Mouse (Mus musculus) heart, adult 9 months (tissue): ENCODE measurements around the gene Cpne7.
A peak's percentile ranks its signal among the peaks of the same experiment; 100 is the strongest.
"Not testable (repeated sequence)": the region's sequence is repeated elsewhere in the genome, so short reads cannot be mapped to it uniquely, and the experiment has no call there.

Experiments
- DNase-seq, 2 experiments: peaks; one replicate each; pipeline ENCODE4 v3.0.0; 2022; ENCODE audit warnings: low spot score in 2 of 2

Gene Cpne7

DNA sequence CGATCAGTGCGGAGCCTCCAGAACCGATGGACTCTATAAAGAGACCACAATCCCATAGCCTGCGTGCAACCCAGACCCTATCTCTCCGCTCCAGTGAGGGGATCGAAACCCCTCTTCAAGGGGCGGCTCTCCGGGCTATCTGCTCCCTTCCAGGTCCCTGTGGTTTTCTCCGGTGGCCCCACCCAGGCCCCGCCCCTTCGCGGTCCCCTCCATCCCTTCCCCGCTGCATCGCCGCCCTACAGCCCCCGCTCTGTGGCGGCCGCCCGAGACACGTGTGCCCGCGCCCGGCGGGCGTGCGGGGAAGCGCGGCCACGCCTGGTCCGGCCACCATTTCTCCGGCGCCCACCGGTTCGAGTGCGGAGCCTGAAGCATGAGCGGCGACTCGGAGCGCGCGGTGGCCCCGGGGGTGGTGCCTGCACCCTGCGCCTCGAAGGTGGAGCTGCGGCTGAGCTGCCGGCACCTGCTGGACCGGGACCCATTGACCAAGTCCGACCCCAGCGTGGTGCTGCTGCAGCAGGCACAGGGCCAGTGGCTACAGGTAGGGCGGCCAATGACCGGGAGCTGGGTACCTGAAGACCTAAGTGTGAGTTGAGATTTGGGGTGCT lies at the start of gene Cpne7:
TSS of gene Cpne7 (plus strand) at position 248 of the 605 bp plus-strand sequence.
- DNase-seq: no peak

DNA sequence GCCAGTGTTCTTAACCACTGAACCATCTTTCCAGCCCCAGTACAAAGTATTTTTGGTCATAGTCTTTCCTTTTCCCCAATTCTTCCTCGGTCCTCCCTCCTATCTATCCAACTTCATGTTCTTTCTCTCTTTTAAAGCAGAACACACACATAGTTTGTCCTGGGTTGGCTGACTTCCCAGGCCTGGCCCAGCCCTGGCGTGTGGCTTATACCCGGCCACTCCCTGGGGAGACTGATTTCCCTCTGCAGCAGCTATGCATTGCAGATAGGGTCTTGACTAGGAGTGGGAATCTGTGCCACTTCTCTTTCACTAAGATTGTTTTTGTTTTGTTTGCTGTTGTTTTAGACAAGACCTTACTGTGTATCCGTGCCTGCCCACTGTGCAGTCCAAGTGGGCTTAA lies 46.0 kb upstream of the Cpne7 start:
- peak in 1 of 2 experiments; percentile 6 for DNase-seq

DNA sequence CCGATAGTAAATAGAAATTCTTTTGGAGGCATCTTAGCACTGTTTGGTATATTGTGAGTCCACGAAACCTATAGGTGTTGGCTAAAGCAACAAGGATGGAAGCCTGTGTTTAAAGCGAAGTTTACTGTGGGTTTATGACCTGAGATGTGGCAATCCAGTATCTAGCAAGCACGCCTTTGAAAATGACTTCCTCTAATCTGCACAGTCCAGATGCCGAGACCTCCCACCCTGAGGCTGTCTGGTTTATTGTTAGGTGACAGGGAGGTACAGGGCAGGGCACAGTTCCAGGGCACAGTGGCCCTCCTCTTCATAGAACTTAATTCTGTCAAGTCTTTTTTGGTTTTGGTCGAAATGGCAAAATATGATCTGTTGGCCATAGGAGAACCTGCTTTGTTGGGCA lies 40.0 kb upstream of the Cpne7 start:
- no peak for DNase-seq

DNA sequence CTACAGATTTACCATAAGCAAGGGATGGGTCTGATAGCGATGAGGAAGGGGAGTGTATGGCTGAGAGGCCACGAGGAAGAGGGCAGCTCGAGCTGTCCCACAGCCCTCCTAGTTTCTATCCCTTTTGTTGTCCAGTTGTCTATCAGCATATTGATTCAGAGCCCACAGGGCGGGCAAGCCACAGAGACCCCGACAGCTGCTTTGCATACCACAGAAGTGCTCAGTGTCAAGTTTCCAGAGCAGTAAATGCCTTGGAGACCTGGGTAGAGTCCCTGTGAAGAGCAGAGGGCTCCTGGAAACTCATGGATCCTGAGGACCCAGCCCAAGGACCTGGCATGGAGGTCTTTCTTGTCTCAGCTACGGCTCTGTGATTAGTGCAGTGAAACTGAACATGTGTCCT lies 34.2 kb upstream of the Cpne7 start:
- no peak for DNase-seq

DNA sequence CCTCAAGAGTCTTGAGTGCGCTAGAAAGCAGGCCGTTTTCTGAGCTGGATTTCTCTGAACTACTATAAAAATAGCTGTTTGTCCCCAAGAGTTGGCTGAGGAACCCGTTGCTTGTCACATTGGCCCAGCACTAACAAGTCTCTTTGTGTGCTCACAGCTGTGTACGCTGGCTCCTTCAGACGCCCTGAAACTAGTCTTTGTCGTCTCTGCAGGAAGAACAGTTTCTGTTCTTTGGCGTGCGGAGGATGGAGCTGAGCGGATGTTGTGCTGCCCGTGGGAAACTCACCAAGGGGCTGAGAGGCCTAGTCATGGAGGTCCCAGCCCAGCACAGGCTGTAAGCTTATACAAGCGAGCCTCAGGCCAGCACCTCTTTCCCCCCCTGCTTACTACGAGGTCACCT lies 33.6 kb upstream of the Cpne7 start:
- DNase-seq: no peak

DNA sequence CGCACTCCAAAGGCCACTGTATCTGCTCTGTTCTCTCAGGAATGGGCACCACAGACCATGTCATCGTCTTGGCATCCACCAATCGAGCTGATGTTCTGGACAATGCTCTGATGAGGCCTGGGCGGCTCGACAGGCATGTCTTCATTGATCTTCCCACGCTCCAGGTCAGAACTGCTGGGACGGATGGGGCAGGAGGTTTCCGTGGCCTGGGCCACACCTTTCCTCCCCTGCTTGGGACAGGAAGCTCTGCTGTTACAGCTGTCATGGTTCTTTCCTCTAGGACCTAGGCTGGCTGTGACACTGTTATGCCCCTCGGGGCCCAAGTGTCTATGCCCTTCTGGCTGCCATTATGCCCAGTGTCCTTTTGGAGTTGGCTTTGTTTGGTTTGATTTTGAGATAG lies 29.9 kb upstream of the Cpne7 start:
- DNase-seq: no peak

DNA sequence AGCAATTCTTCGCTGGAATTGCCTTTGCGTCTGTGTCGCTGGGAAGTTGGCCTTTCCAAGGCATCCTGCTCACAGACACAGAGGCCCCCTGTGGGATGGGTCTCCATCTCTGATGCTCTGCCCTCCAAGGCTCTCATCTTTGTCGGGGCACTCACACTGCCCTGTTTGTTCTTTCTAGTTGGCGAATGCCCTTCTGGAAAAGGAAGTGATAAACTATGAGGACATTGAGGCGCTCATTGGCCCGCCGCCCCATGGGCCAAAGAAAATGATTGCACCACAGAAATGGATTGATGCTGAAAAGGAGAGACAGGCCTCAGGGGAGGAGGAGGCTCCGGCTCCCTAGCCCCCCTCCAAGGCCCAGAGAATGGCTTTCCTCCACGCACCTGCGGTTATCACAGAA lies 20.0 kb upstream of the Cpne7 start:
- no peak for DNase-seq

DNA sequence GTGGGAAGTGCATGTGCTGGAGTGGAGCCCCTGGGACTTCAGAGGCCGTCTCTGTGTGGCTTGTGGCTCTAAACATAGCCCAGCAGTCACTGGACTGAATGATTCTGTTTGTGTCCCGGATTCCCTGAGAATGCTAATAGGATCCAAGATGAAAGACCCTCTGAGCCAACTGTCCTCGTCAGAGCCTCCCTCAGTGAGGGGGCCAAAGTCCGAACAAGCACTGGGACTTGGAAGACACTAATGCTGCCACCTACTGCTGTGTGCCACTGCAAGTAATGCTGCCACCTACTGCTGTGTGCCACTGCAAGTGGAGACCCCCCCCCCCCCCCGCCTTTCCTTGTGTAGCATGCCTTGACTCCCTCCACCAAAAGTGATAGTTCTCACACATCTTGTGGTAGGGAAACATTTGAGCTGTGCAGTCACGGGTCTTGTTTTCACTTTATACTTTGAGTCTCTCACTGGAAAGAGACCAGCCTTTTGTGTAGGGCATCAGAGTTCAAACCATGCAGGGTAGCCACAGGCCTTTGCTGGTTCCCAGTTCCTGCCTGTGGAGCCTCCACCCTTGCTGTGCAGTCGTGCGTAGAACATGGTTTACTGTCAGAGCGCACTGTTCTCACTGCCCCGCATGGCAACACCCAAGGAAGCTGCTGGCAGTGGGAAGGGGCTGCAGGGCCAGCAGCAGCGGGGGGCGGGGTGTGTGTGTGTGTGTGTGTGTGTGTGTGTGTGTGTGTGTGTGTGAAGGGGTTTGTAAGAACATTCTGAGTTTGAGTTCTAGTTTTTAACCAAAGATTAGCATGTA lies 19.2 kb upstream of the Cpne7 start:
- no peak for DNase-seq

DNA sequence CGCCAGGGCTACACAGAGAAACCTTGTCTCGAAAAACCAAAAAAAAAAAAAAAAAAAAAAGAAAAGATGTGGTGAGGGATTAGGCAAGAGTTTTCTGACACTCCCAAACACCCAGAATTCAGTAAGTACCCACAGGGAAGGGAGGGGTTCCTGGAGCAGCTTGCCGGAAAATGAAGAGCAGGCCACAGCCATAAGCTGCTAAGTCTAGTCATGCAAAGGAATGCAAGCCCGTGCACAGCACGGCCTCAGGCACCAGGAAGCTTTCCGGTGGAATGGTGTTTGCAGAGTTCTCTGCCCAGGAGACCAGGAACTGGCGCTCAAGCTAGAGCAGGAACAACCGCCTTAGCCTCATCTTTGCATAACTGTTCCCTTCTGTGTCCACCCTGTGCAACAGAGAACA lies 16.9 kb upstream of the Cpne7 start:
- DNase-seq: no peak

DNA sequence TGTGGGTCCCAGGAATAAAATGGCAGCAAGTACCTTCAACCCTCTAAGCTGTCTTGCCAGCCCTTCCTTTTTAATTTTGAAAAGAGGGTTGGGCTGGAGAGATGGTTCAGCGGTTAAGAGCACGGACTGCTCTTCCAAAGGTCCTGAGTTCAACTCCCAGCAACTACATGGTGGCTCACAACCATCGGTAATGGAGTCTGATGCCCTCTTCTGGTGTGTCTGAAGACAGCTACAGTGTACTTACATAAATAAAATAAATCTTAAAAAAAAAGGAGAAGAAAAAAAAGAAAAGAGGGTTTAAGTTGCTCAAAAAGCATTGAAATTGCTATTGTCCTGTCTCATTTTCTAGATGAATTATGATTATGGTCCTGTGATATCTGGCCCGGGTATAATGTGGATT lies 15.9 kb upstream of the Cpne7 start:
- DNase-seq: no peak

DNA sequence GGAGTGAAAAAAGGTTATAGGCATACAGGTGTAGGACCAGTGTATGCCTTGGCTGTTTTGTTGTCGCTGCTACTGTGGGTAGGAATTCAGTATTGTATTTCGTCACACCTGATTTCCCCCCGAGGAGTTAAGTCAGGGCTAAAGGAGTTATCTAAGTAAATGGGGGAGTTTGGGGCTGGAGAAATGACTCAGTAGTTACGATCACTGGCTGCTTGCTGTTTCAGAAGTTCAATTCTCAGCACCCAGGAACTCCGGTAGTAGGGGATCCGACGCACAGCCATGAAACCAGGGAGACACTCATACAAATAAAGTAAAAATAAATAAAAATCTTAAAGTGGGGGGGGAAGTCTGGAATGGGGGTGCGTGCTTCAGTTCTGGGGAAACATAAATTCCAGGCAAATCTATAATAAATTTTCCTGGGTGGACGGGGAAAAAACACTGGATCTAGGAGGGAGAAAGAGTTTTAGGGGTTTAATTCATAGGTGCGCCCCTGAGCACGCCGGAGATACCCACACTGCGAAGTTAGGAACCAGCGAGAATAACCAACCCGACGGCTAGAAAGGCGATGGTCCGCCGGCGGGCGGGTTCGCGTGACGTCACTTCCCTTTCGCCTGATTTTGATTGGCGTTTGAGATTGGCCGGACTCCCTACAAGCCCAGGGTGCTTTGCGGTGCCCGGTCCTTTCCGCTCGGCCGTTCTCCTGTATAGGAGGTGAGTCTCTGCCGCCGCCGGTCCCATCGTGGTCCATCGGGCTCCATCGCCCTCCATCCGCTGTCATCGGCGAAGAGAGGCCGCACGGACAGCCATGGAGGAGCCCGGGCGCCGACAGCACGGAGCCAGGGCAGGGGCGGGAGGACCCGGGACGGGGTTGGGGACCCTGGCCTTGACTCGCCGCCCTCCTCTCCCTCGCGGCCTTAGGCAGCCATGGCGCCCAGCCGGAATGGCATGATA lies 15.2 kb upstream of the Cpne7 start, which contains the start of gene Rpl13:
TSS of gene Rpl13 (plus strand) at position 616 of the 951 bp plus-strand sequence.
- DNase-seq: peak; percentile 97

DNA sequence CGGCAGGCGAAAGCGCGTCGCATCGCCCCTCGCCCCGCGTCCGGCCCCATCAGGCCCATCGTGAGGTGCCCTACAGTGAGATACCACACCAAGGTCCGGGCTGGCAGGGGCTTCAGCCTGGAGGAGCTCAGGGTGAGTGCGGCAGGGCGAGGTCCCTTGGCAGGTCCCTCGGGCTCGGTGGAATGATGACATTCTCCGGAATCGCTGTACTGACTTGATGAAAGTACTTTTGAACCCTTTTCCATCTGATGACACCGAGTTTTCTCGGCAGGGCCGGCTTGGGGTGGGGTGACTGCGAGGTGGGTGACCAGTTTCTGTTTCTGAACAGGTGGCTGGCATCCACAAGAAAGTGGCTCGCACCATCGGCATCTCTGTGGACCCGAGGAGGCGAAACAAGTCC lies 14.3 kb upstream of the Cpne7 start:
- DNase-seq: not testable (repeated sequence)

DNA sequence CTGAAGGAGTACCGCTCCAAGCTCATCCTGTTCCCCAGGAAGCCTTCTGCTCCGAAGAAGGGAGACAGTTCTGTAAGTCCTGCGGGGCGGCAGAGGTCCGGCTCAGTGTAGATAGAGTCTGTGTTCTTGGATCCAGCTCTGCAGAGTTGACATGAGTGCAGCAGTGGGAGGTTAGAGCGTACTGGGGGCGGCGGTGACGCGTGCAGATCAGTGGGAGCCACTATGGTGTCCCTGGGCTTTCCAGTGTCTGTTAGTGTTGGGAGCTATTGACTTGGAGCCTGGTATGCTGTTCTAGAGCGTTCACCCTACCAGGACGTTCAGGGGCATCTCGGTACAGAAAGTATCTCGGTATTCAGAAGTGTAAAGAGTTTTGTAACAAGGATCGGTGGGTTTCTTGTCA lies 13.9 kb upstream of the Cpne7 start:
- no peak for DNase-seq

DNA sequence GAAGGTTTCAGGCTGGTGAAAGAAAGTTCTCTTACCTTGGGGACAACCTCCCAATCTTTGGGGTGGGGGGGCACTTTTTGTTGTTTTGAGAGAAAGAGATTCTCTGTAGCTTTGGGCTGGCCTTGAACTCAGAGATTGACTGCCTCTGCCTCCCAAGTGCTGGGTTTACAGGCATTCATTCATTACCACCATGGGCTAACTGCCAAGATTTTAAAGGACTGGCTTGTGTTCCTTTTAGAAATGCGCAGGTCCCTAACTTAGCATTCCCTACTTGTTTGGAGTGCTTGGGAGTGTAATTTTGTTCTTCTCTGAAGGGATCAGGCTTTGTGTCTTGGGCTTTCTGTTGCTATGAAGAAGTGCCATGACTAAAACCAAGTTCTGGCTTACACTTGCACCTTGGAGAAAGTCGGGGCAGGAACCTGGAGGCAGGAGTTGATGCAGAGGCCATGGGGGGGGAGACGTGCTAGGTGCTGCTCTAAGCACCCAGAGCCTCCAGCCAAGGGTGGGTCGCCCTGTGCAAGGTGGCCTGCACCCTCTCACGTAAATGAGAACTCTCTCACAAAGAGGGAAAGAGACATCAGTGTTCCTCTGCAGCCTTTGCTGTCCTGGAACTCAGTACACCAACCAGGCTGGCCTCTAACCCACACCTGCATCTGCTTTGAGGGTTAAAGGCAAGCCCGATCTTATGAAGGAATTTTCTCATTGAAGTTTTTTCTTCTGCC lies 13.0 kb upstream of the Cpne7 start:
- no peak for DNase-seq

DNA sequence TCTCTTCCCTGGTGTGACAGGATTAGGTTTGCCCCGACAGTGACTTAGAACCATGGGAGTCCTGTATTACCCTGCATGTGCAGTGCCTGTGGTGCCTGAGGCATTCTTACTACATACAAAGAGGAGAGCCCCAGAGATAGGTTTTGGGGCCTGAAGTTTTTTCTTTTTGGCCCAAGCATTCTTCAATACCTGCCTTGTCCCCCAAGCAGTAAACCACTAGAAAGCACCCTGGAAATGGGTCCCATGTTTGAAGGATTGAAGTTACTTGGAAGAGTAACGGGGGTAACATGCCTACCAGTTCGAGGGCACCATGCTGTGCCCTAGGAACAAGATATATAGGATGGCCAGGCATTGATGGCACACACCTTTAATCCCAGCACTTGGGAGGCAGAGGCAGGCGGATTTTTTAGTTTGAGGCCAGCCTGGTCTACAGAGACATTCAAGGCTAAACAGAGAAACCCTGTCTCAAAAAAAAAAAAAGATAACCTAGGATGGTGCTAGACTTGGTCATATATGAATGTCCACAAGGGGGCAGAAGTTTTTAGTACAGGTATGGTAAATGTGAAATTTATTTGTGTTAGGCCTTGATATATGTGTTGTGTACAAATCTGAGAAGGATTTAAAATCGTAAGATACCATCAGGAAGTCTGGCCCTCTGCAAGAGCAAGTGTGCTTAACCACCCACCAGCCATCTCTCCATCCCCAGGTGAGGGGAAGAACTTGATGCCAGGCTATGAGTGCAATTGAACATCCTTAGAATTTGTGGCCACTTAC lies 11.4 kb upstream of the Cpne7 start:
- peak in 1 of 2 experiments; percentile 26 for DNase-seq

DNA sequence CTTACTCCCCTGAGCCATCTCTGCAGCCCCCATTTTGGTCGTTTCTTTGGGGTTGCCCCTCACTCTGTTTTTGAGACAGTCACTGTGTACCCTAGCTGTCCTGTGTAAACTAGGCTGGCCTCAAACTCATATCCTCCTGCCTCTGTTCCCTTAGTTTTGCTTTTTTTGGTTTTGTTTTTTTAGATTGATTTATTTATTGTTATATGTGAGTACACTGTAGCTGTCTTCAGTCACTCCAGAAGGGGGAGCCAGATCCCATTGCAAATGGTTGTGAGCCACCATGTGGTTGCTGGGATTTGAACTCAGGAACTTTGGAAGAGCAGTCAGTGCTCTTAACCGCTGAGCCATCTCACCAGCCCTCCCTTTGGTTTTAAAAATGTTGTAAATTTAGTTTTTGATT lies 10.6 kb upstream of the Cpne7 start:
- DNase-seq: no peak

DNA sequence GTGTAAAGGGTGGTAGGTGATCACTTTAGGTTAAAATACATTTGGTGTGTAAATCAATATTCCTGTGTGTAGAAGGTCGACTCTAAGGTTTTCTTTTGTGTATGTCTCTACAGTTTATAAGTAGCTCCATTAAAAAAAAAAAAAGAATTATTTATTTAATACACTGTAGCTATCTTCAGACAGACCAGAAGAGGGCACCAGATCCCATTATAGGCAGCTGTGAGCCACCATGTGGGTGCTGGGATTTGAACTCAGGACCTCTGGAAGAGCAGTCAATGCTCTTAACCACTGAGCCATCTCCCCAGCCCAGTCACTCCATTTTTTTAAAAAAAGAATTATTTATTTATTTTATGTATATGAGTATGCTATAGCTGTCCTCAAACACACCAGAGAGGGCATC lies 9.2 kb upstream of the Cpne7 start:
- DNase-seq: no peak

DNA sequence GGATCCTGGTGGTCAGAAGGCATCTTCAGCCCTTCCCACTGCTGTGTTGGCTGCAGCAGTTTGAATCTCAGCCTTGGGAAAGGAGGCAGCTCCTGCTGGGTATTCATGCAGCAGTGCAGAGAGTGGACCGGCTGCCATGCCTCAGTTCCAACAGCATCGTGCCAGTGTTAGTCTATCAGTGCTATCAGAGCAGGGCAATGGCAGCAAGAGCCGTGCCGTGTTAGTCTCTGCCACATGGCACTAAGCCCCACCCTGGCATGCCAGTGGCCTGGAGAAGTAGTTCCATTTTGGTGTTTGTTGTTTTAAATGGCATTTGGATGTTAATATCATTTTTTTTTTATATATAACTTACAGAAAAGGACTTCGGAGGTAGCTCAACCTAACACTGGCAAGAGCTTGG lies 8.2 kb upstream of the Cpne7 start:
- DNase-seq: no peak

DNA sequence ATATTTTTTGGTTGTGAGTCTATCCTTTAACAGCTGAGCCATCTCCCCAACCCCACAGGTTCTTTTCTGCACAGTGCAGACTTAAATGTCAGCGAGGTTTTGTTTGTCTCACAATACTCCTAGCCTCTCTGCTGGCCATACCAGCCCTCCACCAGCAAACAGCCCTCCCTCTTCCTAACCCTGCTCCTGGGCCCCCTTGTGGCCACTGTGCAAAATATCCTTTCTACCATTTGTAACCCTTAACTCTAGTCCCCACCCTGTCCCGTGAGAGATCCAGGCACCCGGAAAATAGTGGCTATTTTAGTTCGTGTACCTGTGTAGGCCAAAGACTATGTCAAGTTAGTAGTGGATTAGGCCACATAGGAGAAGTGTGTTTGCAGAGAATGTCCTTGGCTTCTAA lies 6.5 kb upstream of the Cpne7 start:
- DNase-seq: no peak

DNA sequence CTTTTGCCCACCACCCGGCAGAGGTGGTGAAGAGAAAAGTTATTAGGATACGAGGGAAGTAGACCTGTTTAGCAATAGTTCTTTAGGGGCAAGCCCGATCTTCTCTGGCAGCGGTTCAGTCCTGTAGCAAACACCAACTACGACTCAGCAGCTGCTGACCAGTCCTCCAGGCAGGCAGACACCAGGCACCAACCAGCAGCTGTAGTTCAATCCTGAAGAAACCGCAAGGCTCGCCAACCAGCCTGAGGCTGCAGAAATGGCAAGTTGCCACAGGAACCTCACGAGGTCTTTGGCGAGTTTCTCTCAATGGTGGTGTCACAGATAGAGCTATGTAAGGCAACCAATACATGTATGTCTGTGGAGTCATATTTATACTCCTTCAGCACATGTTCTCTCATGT lies 4.3 kb upstream of the Cpne7 start:
- DNase-seq: no peak

DNA sequence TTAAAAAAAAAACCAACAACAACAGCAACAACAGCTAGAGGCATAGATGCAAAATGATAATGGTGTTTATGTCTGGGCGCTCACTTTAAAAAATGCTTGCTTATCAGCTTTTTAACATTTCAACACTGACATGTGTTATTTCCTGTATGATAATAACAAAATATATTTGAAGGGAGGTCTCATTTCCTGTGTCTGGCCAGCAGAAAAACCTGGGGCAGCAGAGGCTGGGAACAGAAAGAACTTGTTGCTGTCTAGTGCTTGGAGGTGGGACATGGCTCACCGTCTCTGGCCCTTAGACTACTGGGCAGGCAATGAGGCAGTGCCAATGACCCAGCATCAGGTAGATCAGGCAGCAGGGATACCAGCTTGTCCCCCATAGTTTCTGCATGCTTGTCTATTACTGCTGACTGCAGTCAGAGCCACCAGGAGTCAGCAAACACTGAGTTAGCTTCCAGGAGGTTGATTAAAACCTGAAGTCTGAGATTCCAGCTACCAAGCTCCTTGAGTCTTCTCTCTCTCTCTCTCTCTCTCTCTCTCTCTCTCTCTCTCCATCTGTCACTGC lies 3.2 kb upstream of the Cpne7 start:
- no peak for DNase-seq
